Mouse (Mus musculus): ENCODE measurements around the gene Trpm5. TPM values are rescaled to one million over a fixed set of nuclear protein-coding genes. Genes with fewer than 3 reads are reported as not detected.

Trpm5 gene
- polyA plus RNA-seq, 1 experiment from 2014 or later, result 1.6 TPM

- in situ Hi-C loops (cut with MboI; ENCODE audit: low pct_unique_long_range_greater_than_20kb), result no loop called here
- no peaks in the 10 kb centered on the region for H3K27me3 ChIP-seq
- ChIA-PET POLR2A (interaction anchor here (0.6 kb wide), 1 partner anchor 64 kb away, joined by 3 read pairs; no protein-coding TSS in a partner anchor), CTCF (interaction anchor here (1.5 to 4.6 kb wide), 3 partner anchors 12 to 65 kb away, joined by 4 to 21 read pairs (median 18); no protein-coding TSS in a partner anchor)
- TF ChIP-seq CTCF (IDR thresholded peaks at IDR 0.05), result no peak
- DNase-seq (ENCODE audit: low read depth, low spot score), result no peak
- ATAC-seq, result no peak
These were observed 21.4 kb downstream of the Trpm5 start for GRCm38 (mm10) chr7:143073086-143073485.

- no peaks in the 10 kb centered on the region for H3K27me3 ChIP-seq
- no peak for ATAC-seq
- CTCF ChIA-PET, result interaction anchor here (1.5 to 4.6 kb wide), 3 partner anchors 13 to 65 kb away, joined by 4 to 21 read pairs (median 18); no protein-coding TSS in a partner anchor
- TF ChIP-seq CTCF (IDR thresholded peaks at IDR 0.05), result no peak
- no peak for DNase-seq (ENCODE audit: low read depth, low spot score)
- POLR2A ChIA-PET, result no interaction called here
- in situ Hi-C loops (cut with MboI; ENCODE audit: low pct_unique_long_range_greater_than_20kb), result no loop called here
These were observed 21.8 kb downstream of the Trpm5 start for GRCm38 (mm10) chr7:143072605-143073004.

- ATAC-seq (no peak), DNase-seq (ENCODE audit: low read depth, low spot score) (no peak)
- no peak for TF ChIP-seq CTCF (IDR thresholded peaks at IDR 0.05)
- H3K27me3 ChIP-seq, result no peaks in the 10 kb centered on the region
- ChIA-PET CTCF (interaction anchor here (0.8 to 4.6 kb wide), 3 partner anchors 16 to 63 kb away, joined by 3 to 18 read pairs (median 5); no protein-coding TSS in a partner anchor), POLR2A (interaction anchor here (0.7 to 1.9 kb wide), 2 partner anchors 18 to 62 kb away, joined by 3 to 15 read pairs; partner anchors contain the start of gene Cd81)
- in situ Hi-C loops (cut with MboI; ENCODE audit: low pct_unique_long_range_greater_than_20kb), result no loop called here
These were observed 23.9 kb downstream of the Trpm5 start for GRCm38 (mm10) chr7:143070506-143071070.

GRCm38 (mm10) chr7:143069751-143070400 lies 24.6 kb downstream of the Trpm5 start:
- DNase-seq (ENCODE audit: low read depth, low spot score) (no peak), ATAC-seq (no peak)
- H3K27me3 ChIP-seq, result no peaks in the 10 kb centered on the region
- in situ Hi-C loops (cut with MboI; ENCODE audit: low pct_unique_long_range_greater_than_20kb), result no loop called here
- no peak for TF ChIP-seq CTCF (IDR thresholded peaks at IDR 0.05)
- ChIA-PET CTCF (interaction anchor here (2.1 to 4.6 kb wide), 2 partner anchors 16 to 62 kb away, joined by 5 to 18 read pairs; no protein-coding TSS in a partner anchor), POLR2A (interaction anchor here (0.8 to 1.9 kb wide), 3 partner anchors 14 to 62 kb away, joined by 4 to 15 read pairs (median 4); partner anchors contain the start of gene Cd81)

- ChIA-PET CTCF (interaction anchor here (1.6 to 4.6 kb wide), 3 partner anchors 17 to 61 kb away, joined by 4 to 18 read pairs (median 5); no protein-coding TSS in a partner anchor), POLR2A (interaction anchor here (0.8 to 2.2 kb wide), 6 partner anchors 10 to 61 kb away, joined by 4 to 15 read pairs (median 7); partner anchors contain the start of gene Cd81)
- ATAC-seq (peak; percentile 81), DNase-seq (ENCODE audit: low read depth, low spot score) (peak; percentile 96)
- TF ChIP-seq CTCF (IDR thresholded peaks at IDR 0.05), result no peak
- H3K27me3 ChIP-seq, result no peaks in the 10 kb centered on the region
- in situ Hi-C loops (cut with MboI; ENCODE audit: low pct_unique_long_range_greater_than_20kb), result no loop called here
These were observed 25.4 kb downstream of the Trpm5 start, which contains the start of gene Tssc4 for GRCm38 (mm10) chr7:143068882-143069591. Gene Tssc4, plus strand, starts transcription at chr7:143069249.

- POLR2A ChIA-PET, result interaction anchor here (1.1 to 2.2 kb wide), 3 partner anchors 9 to 60 kb away, joined by 6 to 12 read pairs (median 8); no protein-coding TSS in a partner anchor
- in situ Hi-C loops (cut with MboI; ENCODE audit: low pct_unique_long_range_greater_than_20kb), result no loop called here
These were observed 26.0 kb downstream of the Trpm5 start for GRCm38 (mm10) chr7:143068316-143068881.

GRCm38 (mm10) chr7:143067897-143068296 lies 26.5 kb downstream of the Trpm5 start:
- no peak for TF ChIP-seq CTCF (IDR thresholded peaks at IDR 0.05)
- no peaks in the 10 kb centered on the region for H3K27me3 ChIP-seq
- ATAC-seq, result no peak
- POLR2A ChIA-PET, result interaction anchor here (0.8 to 2.2 kb wide), 4 partner anchors 9 to 60 kb away, joined by 6 to 12 read pairs (median 7); no protein-coding TSS in a partner anchor
- no peak for DNase-seq (ENCODE audit: low read depth, low spot score)
- CTCF ChIA-PET, result interaction anchor here (0.9 to 1.7 kb wide), 4 partner anchors 9 to 55 kb away, joined by 3 to 4 read pairs (median 4); partner anchors contain the start of gene Cd81
- in situ Hi-C loops (cut with MboI; ENCODE audit: low pct_unique_long_range_greater_than_20kb), result no loop called here

More at GRCm38 (mm10) chr7:143068316-143068881, 26.0 kb downstream of the Trpm5 start:
- no peak for TF ChIP-seq CTCF (IDR thresholded peaks at IDR 0.05)
- DNase-seq (ENCODE audit: low read depth, low spot score) (no peak), ATAC-seq (peak; percentile 10)
- H3K27me3 ChIP-seq, result no peaks in the 10 kb centered on the region
- CTCF ChIA-PET, result interaction anchor here (0.9 to 1.6 kb wide), 2 partner anchors 18 to 55 kb away, joined by 3 to 4 read pairs; no protein-coding TSS in a partner anchor

GRCm38 (mm10) chr7:143067469-143067868 lies 27.0 kb downstream of the Trpm5 start:
- no peak for ATAC-seq
- in situ Hi-C loops (cut with MboI; ENCODE audit: low pct_unique_long_range_greater_than_20kb), result no loop called here

GRCm38 (mm10) chr7:143065692-143066091 lies 28.8 kb downstream of the Trpm5 start:
- no peaks in the 10 kb centered on the region for H3K27me3 ChIP-seq
- ChIA-PET CTCF (no interaction called here), POLR2A (interaction anchor here (2.0 kb wide), 1 partner anchor 12 kb away, joined by 7 read pairs; the partner anchor contains the start of gene Cd81)
- TF ChIP-seq CTCF (IDR thresholded peaks at IDR 0.05), result no peak
- in situ Hi-C loops (cut with MboI; ENCODE audit: low pct_unique_long_range_greater_than_20kb), result no loop called here
- ATAC-seq, result no peak
- no peak for DNase-seq (ENCODE audit: low read depth, low spot score)

More at GRCm38 (mm10) chr7:143067469-143067868, 27.0 kb downstream of the Trpm5 start:
- DNase-seq (ENCODE audit: low read depth, low spot score), result no peak
- ChIA-PET POLR2A (interaction anchor here (0.8 to 2.2 kb wide), 3 partner anchors 8 to 60 kb away, joined by 6 to 12 read pairs (median 8); no protein-coding TSS in a partner anchor), CTCF (interaction anchor here (0.9 to 1.7 kb wide), 5 partner anchors 8 to 59 kb away, joined by 3 to 5 read pairs (median 4); partner anchors contain the start of gene Cd81)
- no peaks in the 10 kb centered on the region for H3K27me3 ChIP-seq
- TF ChIP-seq CTCF (IDR thresholded peaks at IDR 0.05), result no peak
